Mouse (Mus musculus) cerebellum, adult 9-10 months (tissue): ENCODE measurements around the gene Kcnab3.

Experiments used
- DNase-seq: peaks from one replicate; pipeline ENCODE4 v3.0.0; 2022

The Kcnab3 gene

GRCm38 (mm10) chr11:69371601-69372000 is 45.5 kb downstream of the Kcnab3 start:
- peak; percentile 46 for DNase-seq

- DNase-seq, result peak; percentile 97
Observed at GRCm38 (mm10) chr11:69372056-69372779, 46.2 kb downstream of the Kcnab3 start.

GRCm38 (mm10) chr11:69372780-69373170 is 46.7 kb downstream of the Kcnab3 start:
- peak; percentile 69 for DNase-seq

GRCm38 (mm10) chr11:69373223-69373965 is 47.3 kb downstream of the Kcnab3 start:
- DNase-seq, result no peak

GRCm38 (mm10) chr11:69375646-69376045 is 49.6 kb downstream of the Kcnab3 start:
- no peak for DNase-seq

GRCm38 (mm10) chr11:69377766-69378165 is 51.7 kb downstream of the Kcnab3 start:
- no peak for DNase-seq

GRCm38 (mm10) chr11:69379600-69379999 is 53.5 kb downstream of the Kcnab3 start:
- no peak for DNase-seq

DNA sequence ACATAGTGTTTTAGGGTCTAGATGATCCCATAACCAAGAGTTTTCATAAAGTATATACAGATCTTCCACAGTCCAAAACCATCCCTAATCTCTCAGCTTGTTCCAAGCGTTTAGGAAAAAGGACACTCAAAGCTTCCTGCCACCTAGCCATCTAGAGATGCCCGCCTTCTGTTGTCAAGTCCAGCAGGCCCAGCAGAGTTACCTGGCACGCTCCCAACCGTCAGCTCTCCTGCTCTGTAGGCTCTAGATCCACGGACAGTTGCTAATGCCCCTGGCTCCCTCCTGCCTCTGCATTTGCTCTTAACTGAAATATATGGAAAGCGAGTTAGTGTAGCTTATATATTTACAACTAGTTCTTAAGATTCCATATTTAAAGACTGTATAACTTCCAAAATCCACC is 55.3 kb downstream of the Kcnab3 start:
- no peak for DNase-seq
